Mouse (Mus musculus) heart, adult 2 months (tissue): Measurements from ENCODE around the gene Fbh1. TPM values are rescaled to one million over a fixed set of nuclear protein-coding genes. Genes with fewer than 3 reads are reported as not detected.

Experiments
- DNase-seq, 2 experiments: peaks; one replicate each; pipeline ENCODE4 v3.0.0; 2021
- H3K27ac ChIP-seq: fragments of 200-600 bp; 2 replicates; pipeline ENCODE4 v1.8.1; 2022
- H3K27me3 ChIP-seq: fragments of 200-500 bp; 2 replicates; pipeline ENCODE4 v1.6.1; 2012; ENCODE audit warnings: mild to moderate bottlenecking, low read length, inconsistent platforms, mixed read lengths; ENCODE audit not compliant: control insufficient read depth, insufficient read depth
- H3K36me3 ChIP-seq: fragments of 200-500 bp; 2 replicates; pipeline ENCODE4 v1.6.1; 2012; ENCODE audit warnings: low read length, inconsistent platforms; ENCODE audit not compliant: control insufficient read depth, insufficient read depth
- H3K4me1 ChIP-seq: fragments of 200-500 bp; 2 replicates; pipeline ENCODE4 v1.6.1; 2011; ENCODE audit warnings: low read length; ENCODE audit not compliant: control insufficient read depth, insufficient read depth
- H3K4me3 ChIP-seq: fragments of 200-600 bp; 2 replicates; pipeline ENCODE4 v1.8.1; 2022
- H3K79me2 ChIP-seq: fragments of 200-500 bp; replicated peaks from 2 replicates; pipeline ENCODE4 v1.6.1; 2012; ENCODE audit warnings: mild to moderate bottlenecking, inconsistent platforms, low read length, moderate library complexity, mixed read lengths; ENCODE audit not compliant: control insufficient read depth, insufficient read depth
- H3K9ac ChIP-seq: fragments of 200-500 bp; 2 replicates; pipeline ENCODE4 v1.6.1; 2012; ENCODE audit warnings: low read depth, mild to moderate bottlenecking, control low read depth, inconsistent platforms, low read length, mixed read lengths
- CTCF ChIP-seq: fragments of 200-600 bp; IDR thresholded peaks from 2 replicates; pipeline ENCODE4 v1.8.1; 2022; ENCODE audit warnings: antibody characterized with exemption, mild to moderate bottlenecking, moderate library complexity
- EP300 ChIP-seq: fragments of 200-500 bp; IDR thresholded peaks from 2 replicates; pipeline ENCODE4 v1.6.1; 2011; ENCODE audit warnings: low read depth, low read length, control low read depth; ENCODE audit not compliant: insufficient read depth
- POLR2A ChIP-seq: fragments of 200-500 bp; IDR thresholded peaks from 2 replicates; pipeline ENCODE4 v1.6.1; 2011; ENCODE audit warnings: mild to moderate bottlenecking, low read depth, low read length, control low read depth; ENCODE audit not compliant: insufficient read depth
- WGBS: fragments of 180-500 bp; shearing (Covaris S2); methylation state at CpG from one replicate; pipeline ENCODE4 v1.1.7; 2018; 5-methylcytosine and 5-hydroxymethylcytosine counted together
- intact Hi-C: fragments of 180-260 bp; cut with DNase I; formaldehyde crosslinking; loops from one replicate; pipeline ENCODE4 v1.15.1; 2025
- polyA plus RNA-seq: library from polyadenylated mRNA; depleted of rRNA; stranded (reverse); fragments of >200 nt; gene quantifications from 2 replicates; pipeline ENCODE4 v1.2.3, GENCODE M21; 2012
- total RNA-seq, 2 experiments: library from RNA; stranded (reverse); gene quantifications; 2 replicates each; pipeline ENCODE4 v1.2.3; 2021

The Fbh1 gene
- total and polyA plus RNA-seq, 3 experiments, result 42.3 to 70.4 (median 68.0) TPM

GRCm38 (mm10) chr2:11706030-11706745, 71.2 kb downstream of the Fbh1 start:
- Histone ChIP-seq H3K36me3 (peaks cover 14% of the 10 kb centered on the region), H3K4me3 (peak overlapping the region; percentile 96), H3K79me2 (peaks cover 6% of the 10 kb centered on the region), H3K27me3 (no peaks in the 10 kb centered on the region), H3K27ac (peak overlapping the region; percentile 91), H3K4me1 (peaks cover 8% of the 10 kb centered on the region), H3K9ac (peak overlapping the region; percentile 94)
- intact Hi-C loops, result loop anchor here (5.0 kb wide), 2 partner anchors 71 to 104 kb away; partner anchors contain the start of genes Ankrd16, Fbh1 and Rbm17
- 2% methylated on average over 28 of the region's 28 CpGs for WGBS
- DNase-seq, result peak in 1 of 2 experiments; percentile 37
- TF ChIP-seq CTCF, result no peak
- peak; percentile 39; the same call in 1 of the 2 replicates for TF ChIP-seq POLR2A

GRCm38 (mm10) chr2:11705201-11706025, 72.0 kb downstream of the Fbh1 start, which contains the start of gene Il15ra:
Il15ra (plus strand) TSS chr2:11705290.
- H3K27ac ChIP-seq, result peak within 1 kb of the TSS; percentile 91
- intact Hi-C loops, result loop anchor here (5.0 kb wide), 2 partner anchors 72 to 103 kb away; partner anchors contain the start of genes Ankrd16, Fbh1 and Rbm17
- peak within 1 kb of the TSS; percentile 96 for H3K4me3 ChIP-seq
- TF ChIP-seq CTCF, result no peak; the same call in 1 of the 2 replicates
- TF ChIP-seq EP300, result 0 out of 2 replicates have a peak, but pooled peaks have one; percentile 43
- TF ChIP-seq POLR2A, result peak; percentile 88
- DNase-seq, result peak; percentile 86 to 91
- peak within 1 kb of the TSS; percentile 94 for H3K9ac ChIP-seq
- peaks cover 14% of the 10 kb centered on the region for H3K36me3 ChIP-seq
- H3K79me2 ChIP-seq, result peaks cover 6% of the 10 kb centered on the region
- H3K4me1 ChIP-seq, result peaks cover 8% of the 10 kb centered on the region
- no peaks in the 10 kb centered on the region for H3K27me3 ChIP-seq
- under 1% methylated on average over 37 of the region's 37 CpGs for WGBS

GRCm38 (mm10) chr2:11699905-11700304, 77.5 kb downstream of the Fbh1 start:
- no peak for DNase-seq
- H3K9ac ChIP-seq, result no peak overlapping the region
- no peaks in the 10 kb centered on the region for H3K27me3 ChIP-seq
- intact Hi-C loops, result no loop called here
- no peak for TF ChIP-seq CTCF
- no peak for TF ChIP-seq EP300
- no peak for TF ChIP-seq POLR2A
- H3K79me2 ChIP-seq, result no peaks in the 10 kb centered on the region
- no peaks in the 10 kb centered on the region for H3K4me1 ChIP-seq
- H3K36me3 ChIP-seq, result no peaks in the 10 kb centered on the region
- H3K4me3 ChIP-seq, result no peak overlapping the region
- H3K27ac ChIP-seq, result no peak overlapping the region
- 76% methylated on average over 2 of the region's 2 CpGs for WGBS

GRCm38 (mm10) chr2:11698994-11699393, 78.4 kb downstream of the Fbh1 start:
- 63% methylated on average over 5 of the region's 5 CpGs for WGBS
- DNase-seq, result no peak
- no peak overlapping the region for H3K27ac ChIP-seq

DNA sequence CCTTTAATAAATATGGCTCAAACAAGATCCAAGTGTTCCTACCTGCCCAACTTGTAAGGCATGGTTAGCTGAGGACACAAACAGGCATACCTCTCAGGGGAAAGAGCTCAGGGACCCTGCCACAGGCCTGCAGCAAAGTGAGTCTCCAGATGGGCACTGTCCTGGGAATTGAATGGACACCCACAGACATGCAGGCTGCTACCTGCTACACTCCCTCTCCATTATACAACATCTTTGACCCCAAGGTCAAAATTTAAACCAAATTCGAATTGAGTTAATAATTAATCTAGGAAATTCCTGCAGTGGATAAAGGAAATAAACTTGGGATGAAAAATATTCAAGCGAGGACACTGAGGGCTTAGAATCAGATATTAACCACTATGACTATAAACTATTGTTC, 81.5 kb downstream of the Fbh1 start:
- Histone ChIP-seq H3K27ac (no peak overlapping the region), H3K27me3 (no peaks in the 10 kb centered on the region), H3K4me3 (no peak overlapping the region), H3K4me1 (no peaks in the 10 kb centered on the region), H3K79me2 (no peaks in the 10 kb centered on the region), H3K9ac (no peak overlapping the region), H3K36me3 (no peaks in the 10 kb centered on the region)
- intact Hi-C loops, result no loop called here
- WGBS, result 48% methylated on average over 2 of the region's 2 CpGs
- no peak for DNase-seq
- no peak for TF ChIP-seq EP300

More at GRCm38 (mm10) chr2:11698994-11699393, 78.4 kb downstream of the Fbh1 start:
- no peaks in the 10 kb centered on the region for H3K79me2 ChIP-seq
- no peaks in the 10 kb centered on the region for H3K36me3 ChIP-seq
- H3K9ac ChIP-seq, result no peak overlapping the region
- TF ChIP-seq POLR2A, result no peak
- no peak for TF ChIP-seq EP300
- intact Hi-C loops, result no loop called here
- H3K4me3 ChIP-seq, result no peak overlapping the region
- no peaks in the 10 kb centered on the region for H3K27me3 ChIP-seq
- H3K4me1 ChIP-seq, result no peaks in the 10 kb centered on the region
